In the genomic region with DNA sequence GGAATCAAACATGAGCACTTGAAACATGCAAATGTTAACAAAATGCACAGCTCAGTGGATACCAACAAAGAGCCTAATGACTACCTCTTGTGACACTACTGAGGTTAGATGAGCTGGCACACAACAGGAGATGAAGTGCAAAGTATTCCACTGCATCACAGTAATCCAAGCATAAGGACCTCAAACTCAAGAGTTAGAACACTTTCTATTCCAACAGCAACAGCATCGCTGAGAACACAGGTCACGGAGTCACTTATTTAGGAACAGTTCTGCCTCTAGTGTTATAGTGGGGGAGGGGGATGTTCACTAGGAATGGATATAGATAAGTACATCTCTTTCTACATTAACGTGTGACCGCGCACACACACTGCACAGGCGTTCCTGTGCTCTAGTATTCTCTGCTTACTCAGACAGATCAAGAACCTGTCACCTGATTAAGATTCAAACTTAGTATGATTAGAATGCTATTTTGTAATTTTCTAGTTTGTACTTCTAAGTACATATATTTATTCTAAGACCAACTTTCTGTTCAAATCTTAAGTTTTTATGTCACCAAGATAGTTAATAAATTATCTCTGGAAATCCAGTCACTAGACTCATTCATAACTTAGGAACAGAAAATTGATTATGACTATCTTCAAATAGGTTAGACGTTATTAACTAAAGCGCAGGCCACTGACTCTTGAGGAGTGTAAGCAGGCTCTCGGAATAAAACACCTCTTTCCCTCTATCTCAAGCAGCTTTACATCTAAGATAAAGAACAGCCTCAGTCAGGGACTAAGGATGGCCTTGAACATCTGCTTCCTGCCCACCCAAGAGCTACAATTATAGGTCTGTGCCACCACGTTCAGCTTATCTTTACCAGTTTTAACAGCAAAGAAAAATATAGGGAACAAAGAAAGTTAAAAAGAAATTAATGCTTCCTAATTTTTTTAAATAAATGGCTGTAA, we compare ENCODE assay signal across 10 mouse cellular contexts. TPM values are rescaled to one million over a fixed set of nuclear protein-coding genes. Genes with fewer than 3 reads are reported as not detected.
DNase-seq lines count a peak whose midpoint lies in the region; ATAC-seq and TF ChIP-seq lines count a peak whose summit lies in the region.
"Had no signal": no experiment of that assay in that cellular context is flagged by ENCODE, and none has a peak within 500 bp of the region (broad histone marks: within the 10 kb centered on the region; RNA-seq: fewer than 3 reads in every experiment).

No protein-coding gene starts in this region.

- H3K27ac ChIP-seq in hindbrain, embryonic 10.5 days = no peak overlapping the region
- no peak overlapping the region for H3K27ac ChIP-seq in hindbrain, embryonic 12.5 days
- H3K27ac ChIP-seq in ES-Bruce4 (ENCODE audit: insufficient read depth, low read length) = peak overlapping the region; percentile 44; the same call in 1 of the 2 replicates
- no peak overlapping the region for H3K27ac ChIP-seq in forebrain, postnatal 0 days (ENCODE audit: low read depth, low read length)
- no peak overlapping the region for H3K27ac ChIP-seq in liver, postnatal 0 days (ENCODE audit: low read depth)

- no peaks in the 10 kb centered on the region for H3K9me3 ChIP-seq in hindbrain, embryonic 10.5 days
- no peaks in the 10 kb centered on the region for H3K9me3 ChIP-seq in hindbrain, embryonic 12.5 days (replicated peaks)
- H3K9me3 ChIP-seq in ES-Bruce4 (replicated peaks; ENCODE audit: control insufficient read depth, insufficient read depth, low read length, poor library complexity, severe bottlenecking) = no peaks in the 10 kb centered on the region
- H3K9me3 ChIP-seq in forebrain, postnatal 0 days (ENCODE audit: low read length) = no peaks in the 10 kb centered on the region
- no peaks in the 10 kb centered on the region for H3K9me3 ChIP-seq in liver, postnatal 0 days (ENCODE audit: low read length)

- TF ChIP-seq EP300 in ES-Bruce4 (IDR thresholded peaks at IDR 0.05; ENCODE audit: insufficient read depth, low read depth, low read length) = no peak
- no peak for TF ChIP-seq EP300 in liver, postnatal 0 days (IDR thresholded peaks at IDR 0.05; ENCODE audit: low read depth)

- no peak for TF ChIP-seq POLR2A in ES-Bruce4 (IDR thresholded peaks at IDR 0.05; ENCODE audit: insufficient read depth, low read length)

- no peak for TF ChIP-seq CTCF in ES-Bruce4 (IDR thresholded peaks at IDR 0.05; ENCODE audit: low read depth, low read length)
- no peak for TF ChIP-seq CTCF in forebrain, postnatal 0 days (IDR thresholded peaks at IDR 0.05; ENCODE audit: low read depth)
- no peak for TF ChIP-seq CTCF in liver, postnatal 0 days (IDR thresholded peaks at IDR 0.05; ENCODE audit: low read depth)

- H3K27me3 ChIP-seq in hindbrain, embryonic 10.5 days (ENCODE audit: insufficient read depth, poor library complexity, severe bottlenecking) = no peaks in the 10 kb centered on the region
- no peaks in the 10 kb centered on the region for H3K27me3 ChIP-seq in hindbrain, embryonic 12.5 days
- H3K27me3 ChIP-seq in ES-Bruce4 (ENCODE audit: control insufficient read depth, insufficient read depth, low read length, poor library complexity, severe bottlenecking) = no peaks in the 10 kb centered on the region
- no peaks in the 10 kb centered on the region for H3K27me3 ChIP-seq in forebrain, postnatal 0 days (ENCODE audit: insufficient read depth, low read length)
- no peaks in the 10 kb centered on the region for H3K27me3 ChIP-seq in liver, postnatal 0 days (ENCODE audit: insufficient read depth, low read length)

- H3K4me3 ChIP-seq in hindbrain, embryonic 10.5 days = no peak overlapping the region
- no peak overlapping the region for H3K4me3 ChIP-seq in hindbrain, embryonic 12.5 days
- no peak overlapping the region for H3K4me3 ChIP-seq in ES-Bruce4 (ENCODE audit: low read depth, low read length)
- no peak overlapping the region for H3K4me3 ChIP-seq in forebrain, postnatal 0 days (ENCODE audit: low read depth, low read length)
- H3K4me3 ChIP-seq in liver, postnatal 0 days (ENCODE audit: low read depth, low read length) = no peak overlapping the region
- H3K4me3 ChIP-seq: erythroblast, embryonic 14.5 days had no signal

- H3K36me3 ChIP-seq in hindbrain, embryonic 10.5 days = peaks cover 96% of the 10 kb centered on the region
- peaks cover 22% of the 10 kb centered on the region for H3K36me3 ChIP-seq in hindbrain, embryonic 12.5 days
- peaks cover 30% of the 10 kb centered on the region for H3K36me3 ChIP-seq in ES-Bruce4 (ENCODE audit: control insufficient read depth, insufficient read depth, low read length, poor library complexity, severe bottlenecking)
- H3K36me3 ChIP-seq in forebrain, postnatal 0 days (ENCODE audit: insufficient read depth) = peaks cover 14% of the 10 kb centered on the region
- peaks cover 55% of the 10 kb centered on the region for H3K36me3 ChIP-seq in liver, postnatal 0 days (replicated peaks; ENCODE audit: insufficient read depth, low read length)

- WGBS in hindbrain, embryonic 10.5 days = 90% methylated on average over 10 of the region's 10 CpGs
- WGBS in hindbrain, embryonic 12.5 days = 87% methylated on average over 10 of the region's 10 CpGs
- 56% methylated on average over 10 of the region's 10 CpGs for WGBS in forebrain, postnatal 0 days
- WGBS in liver, postnatal 0 days (ENCODE audit: insufficient replicate concordance) = 42% methylated on average over 10 of the region's 10 CpGs

- peak; percentile 2 for DNase-seq in hindbrain, embryonic 10.5 days (ENCODE audit: low spot score)
- DNase-seq in forebrain, postnatal 0 days = no peak
- no peak for DNase-seq in liver, postnatal 0 days
- DNase-seq in right cerebral cortex, postnatal 14 days = no peak
- no peak for DNase-seq in kidney, adult 11 months
- DNase-seq in thymus, postnatal 4 days = no peak
- DNase-seq: lung, adult 18-20 months had no signal

- no peak for ATAC-seq in hindbrain, embryonic 12.5 days (ENCODE audit: low FRiP score)
- no peak for ATAC-seq in forebrain, postnatal 0 days
- ATAC-seq in liver, postnatal 0 days = peak; percentile 61

- H3K9ac ChIP-seq in hindbrain, embryonic 12.5 days = no peak overlapping the region
- H3K9ac ChIP-seq in ES-Bruce4 (ENCODE audit: low read depth, poor library complexity, severe bottlenecking) = no peak overlapping the region
- no peak overlapping the region for H3K9ac ChIP-seq in forebrain, postnatal 0 days
- no peak overlapping the region for H3K9ac ChIP-seq in liver, postnatal 0 days (replicated peaks)

- H3K4me1 ChIP-seq in hindbrain, embryonic 10.5 days (replicated peaks) = peaks cover 4% of the 10 kb centered on the region
- peaks cover 11% of the 10 kb centered on the region; the same call in 1 of the 2 replicates for H3K4me1 ChIP-seq in hindbrain, embryonic 12.5 days
- H3K4me1 ChIP-seq in ES-Bruce4 (ENCODE audit: control insufficient read depth, insufficient read depth, low read length) = peaks cover 1% of the 10 kb centered on the region
- H3K4me1 ChIP-seq in forebrain, postnatal 0 days (ENCODE audit: insufficient read depth) = peaks cover 6% of the 10 kb centered on the region; the same call in 1 of the 2 replicates
- peaks cover 11% of the 10 kb centered on the region for H3K4me1 ChIP-seq in liver, postnatal 0 days (ENCODE audit: insufficient read depth)

- H3K4me2 ChIP-seq in hindbrain, embryonic 12.5 days (replicated peaks) = no peak overlapping the region
- peak overlapping the region; percentile 14 for H3K4me2 ChIP-seq in forebrain, postnatal 0 days (ENCODE audit: low read depth)
- H3K4me2 ChIP-seq in liver, postnatal 0 days (ENCODE audit: low read depth, low read length) = peak overlapping the region; percentile 15; the same call in 1 of the 2 replicates

RNA-seq across cellular contexts. Expression of a gene that starts 5.2 kb away (rescaled TPM):
- polyA plus RNA-seq in hindbrain, embryonic 10.5 days (2016; fragmentation: Nextera tagmentation; extraction: Ambion mirVana) = 37.1 and 38.9 TPM in 2 replicates
- 63.6 and 67.9 TPM in 2 replicates for polyA plus RNA-seq in hindbrain, embryonic 12.5 days (2016; fragmentation: Nextera tagmentation; extraction: Ambion mirVana)
- 103 and 104 TPM in 2 replicates for polyA plus RNA-seq in ES-Bruce4 (2011; ENCODE audit: insufficient read depth, insufficient read length, low read depth, missing spikeins)
- total RNA-seq in forebrain, postnatal 0 days (2014; rRNA removed) = 31.9 and 53.9 TPM in 2 replicates
- polyA plus RNA-seq in forebrain, postnatal 0 days (2015; fragmentation: Nextera tagmentation; extraction: Ambion mirVana) = 20.2 and 32.0 TPM in 2 replicates
- 14.1 and 17.2 TPM in 2 replicates for polyA plus RNA-seq in liver, postnatal 0 days (2015; fragmentation: Nextera tagmentation; extraction: Ambion mirVana)
